Mouse (Mus musculus) kidney, embryonic 15.5 days (tissue): Measurements from ENCODE around the gene Hsdl2. TPM values are rescaled to one million over a fixed set of nuclear protein-coding genes. Genes with fewer than 3 reads are reported as not detected.

ENCODE experiments used
- ATAC-seq: fragments of 200-750 bp; cut with Nextera tagmentation; replicated peaks from 2 replicates; pipeline ENCODE4 v1.8.0; 2017; ENCODE audit warnings: moderate TSS enrichment; ENCODE audit not compliant: low FRiP score
- H3K27ac ChIP-seq: fragments of 300-500 bp; sonication (generic); 2 replicates; pipeline ENCODE4 v1.5.1; 2015; ENCODE audit warnings: mild to moderate bottlenecking, inconsistent platforms
- H3K27me3 ChIP-seq: fragments of 300-500 bp; sonication (generic); 2 replicates; pipeline ENCODE4 v1.6.1; 2015; ENCODE audit warnings: inconsistent platforms
- H3K36me3 ChIP-seq: fragments of 300-500 bp; sonication (generic); 2 replicates; pipeline ENCODE4 v1.6.1; 2015; ENCODE audit warnings: inconsistent platforms
- H3K4me1 ChIP-seq: fragments of 300-500 bp; sonication (generic); 2 replicates; pipeline ENCODE4 v1.6.1; 2015; ENCODE audit warnings: inconsistent platforms
- H3K4me2 ChIP-seq: fragments of 300-500 bp; sonication (generic); 2 replicates; pipeline ENCODE4 v1.6.1; 2015; ENCODE audit warnings: moderate library complexity, mild to moderate bottlenecking, inconsistent platforms
- H3K4me3 ChIP-seq: fragments of 300-500 bp; sonication (generic); replicated peaks from 2 replicates; pipeline ENCODE4 v1.5.1; 2015; ENCODE audit warnings: mild to moderate bottlenecking, inconsistent platforms
- H3K9ac ChIP-seq: fragments of 300-500 bp; sonication (generic); 2 replicates; pipeline ENCODE4 v1.6.1; 2015; ENCODE audit warnings: mild to moderate bottlenecking, inconsistent platforms
- H3K9me3 ChIP-seq: fragments of 300-500 bp; sonication (generic); replicated peaks from 2 replicates; pipeline ENCODE4 v1.6.1; 2016; ENCODE audit warnings: inconsistent platforms
- WGBS: fragments of 180-500 bp; shearing (Covaris S2); methylation state at CpG from one replicate; pipeline ENCODE4 v1.1.7; 2015; ENCODE audit warnings: mixed read lengths; 5-methylcytosine and 5-hydroxymethylcytosine counted together
- polyA plus RNA-seq: library from polyadenylated mRNA; unstranded; fragments of >200 nt; fragmentation: Nextera tagmentation; extraction: Ambion mirVana; gene quantifications from 2 replicates; pipeline ENCODE4 v1.2.1, GENCODE M21; 2015

Gene Hsdl2
- 24.1 and 25.4 TPM in 2 replicates for polyA plus RNA-seq

GRCm38 (mm10) chr4:59581314-59582185 lies at the start of gene Hsdl2:
Hsdl2 (plus strand) TSS chr4:59581563.
- Histone ChIP-seq H3K4me3 (peak within 1 kb of the TSS; percentile 78), H3K9me3 (no peaks in the 10 kb centered on the region), H3K36me3 (no peaks in the 10 kb centered on the region), H3K4me2 (peak within 1 kb of the TSS; percentile 90), H3K27ac (peak within 1 kb of the TSS; percentile 91), H3K27me3 (no peaks in the 10 kb centered on the region), H3K4me1 (peaks cover 13% of the 10 kb centered on the region), H3K9ac (peak within 1 kb of the TSS; percentile 67)
- under 1% methylated on average over 61 of the region's 61 CpGs for WGBS
- ATAC-seq, result peak; percentile 98

DNA sequence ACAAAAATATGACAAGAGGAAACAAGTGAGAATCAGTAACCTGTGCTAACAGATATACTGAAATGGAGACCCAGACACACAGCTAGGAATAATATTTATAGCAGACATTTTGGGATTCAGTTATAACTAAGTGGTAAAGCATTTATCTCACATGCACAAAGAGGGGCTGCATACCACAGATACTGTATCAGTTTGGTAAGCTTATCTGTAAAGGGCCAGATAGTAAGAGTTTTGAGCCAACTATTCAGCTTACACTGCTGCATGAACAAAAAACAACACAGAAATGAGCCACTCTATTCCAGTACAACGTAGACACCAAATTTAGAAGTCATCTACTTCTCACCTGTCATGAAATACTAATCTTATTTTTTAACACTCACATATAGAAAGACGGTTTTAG lies 48.1 kb upstream of the Hsdl2 start:
- no peak for ATAC-seq
- Histone ChIP-seq H3K4me3 (no peak overlapping the region), H3K27me3 (no peaks in the 10 kb centered on the region), H3K9me3 (no peaks in the 10 kb centered on the region), H3K4me2 (no peak overlapping the region), H3K27ac (no peak overlapping the region), H3K9ac (no peak overlapping the region), H3K36me3 (no peaks in the 10 kb centered on the region), H3K4me1 (peaks cover 7% of the 10 kb centered on the region)
- WGBS, result 76% methylated on average over 2 of the region's 2 CpGs

DNA sequence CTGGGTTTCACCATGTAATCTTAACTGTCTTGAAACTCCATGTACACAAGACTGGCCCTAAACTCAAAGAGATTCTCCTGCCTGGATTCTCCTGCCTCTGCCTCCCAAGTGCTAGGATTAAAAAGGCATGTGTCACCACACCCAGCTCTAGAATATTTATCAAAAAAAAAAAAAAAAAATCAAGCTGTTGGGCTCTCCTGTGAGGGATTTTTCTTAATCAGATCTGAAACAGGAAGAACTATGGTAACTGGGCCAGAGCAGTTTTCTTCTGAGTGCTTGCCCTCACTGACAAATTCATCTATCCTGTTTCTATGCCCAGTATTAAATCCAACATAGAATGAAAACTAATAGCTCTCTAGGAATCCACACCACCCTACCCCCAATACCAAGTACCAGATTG lies 45.7 kb upstream of the Hsdl2 start:
- Histone ChIP-seq H3K9ac (no peak overlapping the region), H3K4me3 (no peak overlapping the region), H3K4me2 (no peak overlapping the region), H3K4me1 (0 out of 2 replicates have a peak, but pooled peaks cover 4% of the 10 kb centered on the region), H3K27ac (no peak overlapping the region), H3K9me3 (no peaks in the 10 kb centered on the region), H3K36me3 (no peaks in the 10 kb centered on the region), H3K27me3 (no peaks in the 10 kb centered on the region)
- ATAC-seq, result no peak

GRCm38 (mm10) chr4:59536281-59536680 lies 45.1 kb upstream of the Hsdl2 start:
- H3K27me3 ChIP-seq, result no peaks in the 10 kb centered on the region
- no peaks in the 10 kb centered on the region for H3K9me3 ChIP-seq
- H3K27ac ChIP-seq, result no peak overlapping the region
- H3K36me3 ChIP-seq, result no peaks in the 10 kb centered on the region
- no peak overlapping the region for H3K4me3 ChIP-seq
- no peak overlapping the region for H3K4me2 ChIP-seq
- no peak overlapping the region for H3K9ac ChIP-seq
- no peak for ATAC-seq
- WGBS, result 89% methylated on average over 1 of the region's 1 CpGs
- 0 out of 2 replicates have a peak, but pooled peaks cover 4% of the 10 kb centered on the region for H3K4me1 ChIP-seq

GRCm38 (mm10) chr4:59543006-59543405 lies 38.4 kb upstream of the Hsdl2 start:
- Histone ChIP-seq H3K27ac (no peak overlapping the region), H3K4me1 (peaks cover 19% of the 10 kb centered on the region), H3K4me2 (no peak overlapping the region), H3K4me3 (no peak overlapping the region), H3K9ac (no peak overlapping the region), H3K9me3 (no peaks in the 10 kb centered on the region), H3K36me3 (no peaks in the 10 kb centered on the region), H3K27me3 (no peaks in the 10 kb centered on the region)
- no peak for ATAC-seq

GRCm38 (mm10) chr4:59544654-59545053 lies 36.7 kb upstream of the Hsdl2 start:
- Histone ChIP-seq H3K27me3 (no peaks in the 10 kb centered on the region), H3K9me3 (no peaks in the 10 kb centered on the region), H3K9ac (no peak overlapping the region), H3K4me2 (no peak overlapping the region), H3K36me3 (no peaks in the 10 kb centered on the region), H3K4me1 (peaks cover 19% of the 10 kb centered on the region), H3K27ac (no peak overlapping the region), H3K4me3 (no peak overlapping the region)
- 64% methylated on average over 2 of the region's 2 CpGs for WGBS
- ATAC-seq, result no peak

DNA sequence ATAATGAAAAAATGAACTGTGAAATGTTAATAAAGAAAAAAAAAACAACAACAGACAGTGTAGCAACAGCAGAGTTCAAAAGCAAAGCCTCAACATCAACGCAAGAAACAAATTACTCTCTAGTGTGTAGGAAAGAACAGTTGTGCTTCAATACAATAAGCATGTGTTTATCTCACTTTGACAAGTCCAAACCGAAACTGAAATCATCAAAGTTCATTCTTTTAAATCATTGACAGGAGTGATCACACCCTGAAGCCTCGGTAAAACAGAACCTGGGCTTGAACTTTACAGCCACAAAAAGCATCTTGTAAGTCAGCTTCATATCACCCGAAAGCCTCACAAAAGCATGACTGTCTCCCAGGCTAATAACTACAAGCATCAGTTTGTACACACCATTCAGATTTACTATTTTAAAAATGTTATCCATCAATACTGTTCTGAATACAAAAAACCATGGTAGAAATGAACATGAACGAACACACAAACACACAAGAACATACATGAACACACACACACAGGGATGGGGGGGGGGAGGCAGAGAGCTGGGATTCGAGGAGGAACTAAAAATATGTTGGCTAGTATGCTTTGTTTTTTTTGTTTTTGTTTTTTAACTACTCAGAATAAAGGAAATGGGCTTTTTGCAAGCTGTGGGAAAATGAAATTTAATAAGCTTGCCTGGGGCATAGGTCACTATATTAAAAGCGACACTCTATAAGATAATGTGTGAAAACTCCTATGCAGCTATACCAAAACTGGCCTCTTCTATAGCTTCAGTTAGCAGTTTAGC lies 34.9 kb upstream of the Hsdl2 start:
- H3K4me2 ChIP-seq, result peak overlapping the region; percentile 90
- peaks cover 19% of the 10 kb centered on the region for H3K4me1 ChIP-seq
- peak overlapping the region; percentile 98 for H3K4me3 ChIP-seq
- WGBS, result 47% methylated on average over 7 of the region's 7 CpGs
- no peaks in the 10 kb centered on the region for H3K36me3 ChIP-seq
- H3K27ac ChIP-seq, result 0 out of 2 replicates have a peak overlapping the region, but pooled peaks have one; percentile 98
- H3K27me3 ChIP-seq, result no peaks in the 10 kb centered on the region
- no peak for ATAC-seq
- H3K9me3 ChIP-seq, result no peaks in the 10 kb centered on the region
- H3K9ac ChIP-seq, result peak overlapping the region; percentile 7

- H3K9me3 ChIP-seq, result no peaks in the 10 kb centered on the region
- peak overlapping the region; percentile 96; the same call in 1 of the 2 replicates for H3K9ac ChIP-seq
- H3K27ac ChIP-seq, result peak overlapping the region; percentile 98
- ATAC-seq, result no peak
- H3K27me3 ChIP-seq, result no peaks in the 10 kb centered on the region
- H3K4me1 ChIP-seq, result peaks cover 19% of the 10 kb centered on the region
- H3K36me3 ChIP-seq, result no peaks in the 10 kb centered on the region
- 7% methylated on average over 11 of the region's 11 CpGs for WGBS
- peak overlapping the region; percentile 90 for H3K4me2 ChIP-seq
- peak overlapping the region; percentile 98 for H3K4me3 ChIP-seq
Measured at GRCm38 (mm10) chr4:59547136-59547889, 34.0 kb upstream of the Hsdl2 start.

- H3K4me1 ChIP-seq, result peaks cover 19% of the 10 kb centered on the region
- H3K27ac ChIP-seq, result peak overlapping the region; percentile 98
- no peak for ATAC-seq
- peak overlapping the region; percentile 96 for H3K9ac ChIP-seq
- WGBS, result 2% methylated on average over 18 of the region's 18 CpGs
- no peaks in the 10 kb centered on the region for H3K9me3 ChIP-seq
- H3K4me2 ChIP-seq, result peak overlapping the region; percentile 90
- peak overlapping the region; percentile 98 for H3K4me3 ChIP-seq
- H3K27me3 ChIP-seq, result no peaks in the 10 kb centered on the region
- no peaks in the 10 kb centered on the region for H3K36me3 ChIP-seq
Measured at GRCm38 (mm10) chr4:59548011-59548559, 33.3 kb upstream of the Hsdl2 start.

- Histone ChIP-seq H3K4me2 (peak overlapping the region; percentile 90), H3K27ac (peak overlapping the region; percentile 98), H3K4me3 (peak overlapping the region; percentile 98), H3K27me3 (no peaks in the 10 kb centered on the region), H3K36me3 (no peaks in the 10 kb centered on the region), H3K9me3 (no peaks in the 10 kb centered on the region), H3K9ac (peak overlapping the region; percentile 96), H3K4me1 (peaks cover 19% of the 10 kb centered on the region)
- peak; percentile 79 for ATAC-seq
- under 1% methylated on average over 80 of the region's 83 CpGs for WGBS
Measured at GRCm38 (mm10) chr4:59548560-59549174, 32.7 kb upstream of the Hsdl2 start.
